Mouse (Mus musculus) spleen, adult 2 months (tissue): ENCODE measurements around the gene Spen.

ENCODE experiments used
- CTCF ChIP-seq: fragments of 200-500 bp; IDR thresholded peaks from 2 replicates; pipeline ENCODE4 v1.5.1; 2011; ENCODE audit warnings: mild to moderate bottlenecking, inconsistent platforms; ENCODE audit not compliant: insufficient read depth, insufficient read length, insufficient replicate concordance; ENCODE audit errors: extremely low read depth
- POLR2A ChIP-seq: fragments of 200-500 bp; IDR thresholded peaks from 2 replicates; pipeline ENCODE4 v1.6.1; 2011; ENCODE audit warnings: low read depth, low read length, inconsistent platforms

DNA sequence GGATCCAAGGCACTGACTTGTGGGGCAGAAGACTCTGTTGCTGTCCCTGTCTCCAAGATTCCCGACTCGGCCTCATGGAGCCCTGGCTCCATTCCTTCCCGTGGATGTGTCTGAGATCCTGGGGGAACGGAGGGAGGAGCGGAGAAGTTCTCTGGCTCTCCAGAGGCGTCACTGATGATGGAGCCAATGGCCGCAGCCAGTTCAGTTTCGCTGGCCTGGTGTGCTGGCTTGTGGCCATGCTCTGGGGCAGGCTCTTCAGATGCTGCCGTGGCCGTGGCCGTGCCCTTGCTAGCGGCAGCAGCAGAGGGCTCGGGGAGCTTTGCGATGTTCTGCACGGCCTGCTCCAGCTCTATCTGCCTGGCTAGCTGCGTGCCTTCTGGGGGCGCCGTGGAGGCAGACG is 64.0 kb downstream of the Spen start:
- TF ChIP-seq CTCF, result no peak
- no peak for TF ChIP-seq POLR2A
